Mouse (Mus musculus): ENCODE results near the gene Gm21954.

Gene Gm21954

DNA sequence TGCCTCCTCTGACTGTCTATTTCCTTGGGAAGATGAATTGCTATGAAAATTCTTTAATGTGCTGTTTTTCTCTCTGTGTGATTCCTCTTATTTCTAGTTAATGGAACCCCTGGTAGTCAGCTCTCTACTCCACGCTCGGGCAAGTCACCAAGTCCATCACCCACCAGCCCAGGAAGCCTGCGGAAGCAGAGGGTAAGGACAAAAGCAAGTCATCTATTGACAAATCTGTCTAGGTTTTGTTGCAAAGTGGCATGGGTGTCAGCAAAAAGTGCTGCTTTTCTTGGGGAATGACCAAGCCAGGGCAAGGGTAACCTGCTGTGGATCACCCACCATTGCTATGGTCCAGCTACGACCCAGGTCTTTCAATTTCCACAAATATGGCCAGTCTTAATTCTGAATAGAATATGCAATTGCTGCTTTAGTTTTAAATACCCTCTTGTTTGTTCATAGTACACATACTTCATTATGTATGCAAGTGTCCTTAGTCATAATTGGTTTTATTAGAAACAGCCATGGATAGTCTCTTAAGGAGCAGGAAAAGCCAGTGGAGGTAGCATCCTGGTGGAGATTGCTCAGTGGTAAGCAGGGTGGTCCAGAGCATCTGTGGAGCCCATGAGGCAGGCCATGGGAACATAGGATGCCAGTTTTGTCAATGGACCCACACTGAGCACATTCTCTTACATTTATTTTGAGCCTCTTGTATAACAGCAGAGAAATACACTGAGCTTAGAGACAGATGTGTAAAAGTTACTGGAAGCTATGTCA lies 8.9 kb downstream of the Gm21954 start:
- DNase-seq (ENCODE audit: low read depth, low spot score), result no peak

DNA sequence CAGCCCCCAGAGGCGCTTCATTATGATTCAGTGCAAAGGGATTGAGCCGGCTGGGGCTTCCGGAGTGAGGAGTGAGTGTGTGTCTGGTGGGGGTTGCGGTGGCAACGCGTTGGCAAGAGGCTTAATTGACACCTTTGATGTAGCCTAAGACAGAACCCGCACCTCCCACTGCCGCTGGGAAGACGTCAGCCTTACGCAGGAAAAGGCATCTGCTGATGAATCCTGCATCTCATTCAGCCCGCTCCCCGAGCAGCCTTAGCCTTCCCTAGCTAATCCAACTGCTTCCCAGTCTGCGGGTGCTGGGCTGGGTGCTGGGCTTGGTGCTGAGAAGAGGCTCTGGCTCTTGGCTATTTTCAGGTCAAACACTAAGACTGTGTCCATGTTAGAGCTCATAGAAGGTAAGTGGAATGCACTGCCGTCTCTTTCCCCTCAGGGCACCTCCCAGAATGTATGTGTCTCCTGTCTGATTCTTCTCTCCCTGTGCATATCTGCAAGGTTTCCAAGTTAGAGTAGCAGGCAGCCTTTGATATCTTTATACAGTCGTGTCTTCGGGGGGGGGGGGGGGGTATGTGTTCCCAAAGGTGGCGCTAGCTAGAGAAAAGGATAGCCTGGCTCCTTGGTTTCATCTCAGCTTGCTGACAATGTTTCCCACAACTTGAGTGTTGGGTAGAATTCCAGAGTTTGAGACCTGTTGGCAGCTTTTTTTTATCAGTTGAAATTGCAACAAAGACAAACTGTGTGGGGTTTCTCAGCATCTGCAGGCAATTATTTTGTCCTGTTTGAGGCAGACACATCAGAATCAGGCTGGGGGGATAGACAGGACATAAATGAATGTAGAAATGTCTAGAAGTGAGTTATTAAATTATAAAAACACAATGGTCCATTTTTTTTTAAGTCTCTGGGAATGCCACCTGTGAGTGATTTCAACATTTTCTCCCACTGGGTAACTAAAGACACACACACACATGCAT lies 10.0 kb downstream of the Gm21954 start:
- no peak for DNase-seq (ENCODE audit: low read depth, low spot score)

GRCm38 (mm10) chr3:55461092-55461491 lies 10.9 kb downstream of the Gm21954 start:
- DNase-seq (ENCODE audit: low read depth, low spot score), result no peak

GRCm38 (mm10) chr3:55452464-55452863 lies 19.5 kb downstream of the Gm21954 start:
- no peak for DNase-seq (ENCODE audit: low read depth, low spot score)

DNA sequence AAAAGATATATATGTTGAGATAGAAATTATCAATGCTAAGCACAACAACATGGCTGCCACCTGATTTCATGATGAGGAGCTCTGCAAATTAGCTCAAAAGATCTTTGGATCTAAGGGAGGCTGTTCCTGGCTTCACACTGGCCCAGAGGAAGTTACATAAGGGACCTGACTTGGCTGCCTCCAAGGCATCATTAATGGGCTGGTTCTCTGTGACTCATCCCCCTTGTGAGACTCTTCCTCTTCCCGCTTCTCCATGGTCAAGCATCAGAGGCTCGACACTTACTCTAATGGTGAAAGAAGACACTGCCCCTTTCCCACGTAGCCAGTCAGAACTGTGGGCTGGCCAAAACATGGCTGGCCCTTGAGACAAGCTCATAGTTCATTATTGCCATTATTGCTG lies 20.1 kb downstream of the Gm21954 start:
- no peak for DNase-seq (ENCODE audit: low read depth, low spot score)

- no peak for DNase-seq (ENCODE audit: low read depth, low spot score)
These were observed 21.0 kb downstream of the Gm21954 start for GRCm38 (mm10) chr3:55451035-55451434.

GRCm38 (mm10) chr3:55449148-55449547 lies 22.9 kb downstream of the Gm21954 start:
- DNase-seq (ENCODE audit: low read depth, low spot score), result no peak

DNA sequence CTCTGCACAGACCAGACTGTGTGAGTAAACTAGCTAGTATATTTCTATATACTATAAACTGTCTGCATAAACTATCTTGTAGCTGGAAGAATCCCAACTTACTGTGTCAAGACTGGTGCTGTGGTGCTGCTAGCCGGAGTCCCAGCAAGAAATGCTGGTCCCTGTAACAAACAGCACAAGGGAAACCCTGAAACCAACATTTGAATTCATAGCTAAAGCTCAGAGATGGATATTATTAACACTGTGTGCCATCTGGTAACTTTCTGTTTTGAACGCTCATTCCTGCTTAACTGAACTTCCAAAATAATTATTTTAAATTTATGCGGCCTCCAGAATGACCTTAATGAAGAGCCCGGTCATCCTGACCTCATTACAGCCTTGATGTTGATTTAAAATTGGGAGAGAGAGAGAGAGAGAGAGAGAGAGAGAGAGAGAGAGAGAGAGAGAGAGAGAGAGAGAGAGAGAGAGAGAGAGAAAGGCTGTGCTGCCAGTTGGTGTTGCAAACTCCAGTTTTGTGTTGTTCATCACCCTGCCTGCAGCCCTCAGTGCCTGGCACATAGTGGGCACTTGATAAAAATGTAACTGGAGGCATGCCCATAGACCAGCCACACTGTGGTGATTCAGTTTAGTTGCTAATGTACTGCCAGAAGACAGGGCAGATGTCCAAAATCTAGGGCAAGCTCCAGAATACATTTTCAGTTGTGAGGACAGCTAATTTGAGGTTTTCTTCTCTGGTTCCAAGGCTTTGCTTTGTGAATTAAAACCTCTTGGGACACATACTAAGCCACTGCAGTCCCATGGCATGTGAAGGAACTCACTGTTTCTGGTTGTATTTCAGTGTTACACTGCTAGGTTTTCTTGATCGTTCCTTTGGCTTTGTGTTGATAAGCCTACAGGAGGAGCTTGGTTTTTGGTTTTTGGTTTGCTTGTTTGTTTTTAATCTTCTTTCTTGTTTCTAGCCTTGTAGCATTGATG lies 24.2 kb downstream of the Gm21954 start:
- DNase-seq (ENCODE audit: low read depth, low spot score), result no peak

DNA sequence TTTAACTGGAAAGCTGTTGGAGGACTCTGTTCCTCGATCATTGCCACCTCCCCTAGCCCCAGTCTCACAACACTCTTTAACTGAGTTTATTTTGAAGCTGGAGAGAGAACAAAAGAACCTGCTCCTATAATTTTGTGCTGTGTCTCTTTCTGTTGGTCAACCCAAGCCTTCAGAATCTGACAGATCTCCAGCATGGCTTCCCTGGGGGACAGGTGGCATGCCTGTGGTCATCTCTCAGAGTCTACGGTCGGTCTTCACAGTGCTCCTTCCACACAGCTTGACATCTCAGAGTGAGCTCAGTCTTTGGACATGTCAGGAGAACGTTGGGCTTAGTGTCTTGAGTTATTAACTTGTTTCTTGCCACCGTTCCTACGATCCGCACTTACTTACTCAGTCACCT lies 25.3 kb downstream of the Gm21954 start:
- no peak for DNase-seq (ENCODE audit: low read depth, low spot score)

- no peak for DNase-seq (ENCODE audit: low read depth, low spot score)
These were observed 28.3 kb downstream of the Gm21954 start for GRCm38 (mm10) chr3:55443725-55444124.

- DNase-seq (ENCODE audit: low read depth, low spot score), result no peak
These were observed 28.7 kb downstream of the Gm21954 start for GRCm38 (mm10) chr3:55443271-55443670.

DNA sequence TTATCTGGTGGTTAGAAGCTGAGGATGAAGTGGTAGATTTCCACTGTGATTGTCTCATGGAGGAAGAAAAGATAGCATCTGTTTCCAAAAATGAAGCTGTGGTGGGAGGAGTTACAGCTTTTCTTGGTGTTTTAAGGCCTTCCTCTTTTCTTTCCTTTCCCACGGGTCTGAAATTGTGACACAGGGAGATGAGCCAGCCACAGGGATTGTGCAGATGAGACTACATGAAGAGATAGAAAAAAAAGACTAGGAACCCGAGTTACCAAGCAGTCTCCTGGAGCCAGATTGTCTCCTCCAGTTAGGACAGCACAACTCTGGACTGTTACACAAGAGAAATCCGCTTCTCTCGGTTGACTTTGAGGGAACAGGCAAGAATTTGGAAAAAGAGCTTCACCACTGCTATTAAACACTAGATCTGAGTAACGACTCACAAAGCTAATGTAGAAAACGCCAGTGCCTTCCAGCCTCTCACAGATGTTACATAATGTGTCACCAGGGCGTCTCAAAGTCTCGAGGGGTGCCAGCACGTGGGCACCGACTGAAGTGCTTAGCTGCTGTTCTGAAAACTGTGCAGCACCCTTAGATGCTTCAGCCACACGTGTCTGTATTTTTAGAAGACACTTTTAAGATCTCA lies 29.9 kb downstream of the Gm21954 start:
- DNase-seq (ENCODE audit: low read depth, low spot score), result no peak

DNA sequence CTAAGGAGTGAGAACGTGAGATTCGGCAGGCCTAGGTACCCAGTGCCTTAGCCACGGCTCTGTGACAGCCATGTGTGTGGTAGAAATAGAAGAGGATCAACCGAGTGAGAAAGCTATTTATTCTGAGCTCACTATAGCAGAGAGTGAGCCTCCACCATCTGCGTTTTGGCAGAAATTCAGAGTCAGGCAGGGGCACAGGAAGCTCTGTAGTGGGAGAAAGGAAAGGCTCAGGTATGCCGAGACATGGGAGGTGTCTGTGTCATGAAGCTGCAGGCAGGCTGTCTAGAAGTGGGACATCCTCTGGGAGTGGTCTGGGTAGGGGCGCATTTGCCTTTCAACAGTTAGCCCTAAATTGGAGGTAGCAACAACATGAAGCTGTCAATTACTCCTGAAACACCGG lies 31.7 kb downstream of the Gm21954 start:
- no peak for DNase-seq (ENCODE audit: low read depth, low spot score)

DNA sequence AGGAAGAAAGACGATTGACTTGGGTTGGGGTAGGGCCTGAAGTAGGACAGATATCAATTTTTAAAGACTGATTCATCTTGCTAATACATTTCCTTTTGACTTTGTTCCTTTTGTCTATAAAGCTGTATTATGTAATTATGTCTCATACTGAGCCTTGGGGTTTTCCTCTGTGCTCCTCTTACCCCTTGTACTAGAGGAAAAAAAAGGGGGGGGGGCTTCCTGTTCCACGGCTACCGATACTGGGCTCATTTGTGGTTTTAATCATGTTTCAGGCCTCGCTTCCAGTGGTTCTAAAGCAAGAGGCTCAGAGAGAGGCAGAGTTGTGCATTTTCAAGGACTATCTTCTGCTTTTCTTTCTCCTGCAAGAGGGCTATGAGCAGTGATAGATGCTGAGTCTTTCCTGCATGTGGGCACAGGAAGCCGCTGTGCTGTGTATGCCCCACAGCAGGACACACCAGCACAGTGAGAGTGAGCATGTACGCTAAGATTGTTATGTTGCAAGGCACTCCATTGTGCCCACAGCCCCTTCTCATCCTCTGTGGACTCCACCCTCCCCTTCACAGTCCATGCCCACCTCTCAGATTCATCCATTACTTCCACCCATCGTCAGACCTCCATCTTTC lies 33.1 kb downstream of the Gm21954 start:
- DNase-seq (ENCODE audit: low read depth, low spot score), result no peak

DNA sequence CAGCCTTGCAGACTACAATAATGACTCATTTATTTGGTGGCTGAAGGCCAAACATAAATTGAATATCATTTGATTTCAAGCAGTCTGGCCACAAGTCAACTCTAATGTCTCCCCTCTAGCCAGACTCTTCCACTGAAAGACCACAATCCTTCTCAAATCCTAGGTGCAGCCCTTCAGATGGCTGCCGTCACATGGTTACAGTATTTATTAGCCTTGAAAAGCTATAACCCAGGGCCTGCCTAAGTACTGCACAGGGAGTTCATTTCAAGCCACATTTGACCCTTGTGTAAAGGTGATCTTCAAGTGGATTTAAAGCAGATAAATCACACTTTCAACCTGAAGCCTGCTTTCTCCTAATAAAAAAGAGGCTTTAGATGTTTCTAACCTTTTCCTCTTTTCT lies 37.7 kb downstream of the Gm21954 start:
- DNase-seq (ENCODE audit: low read depth, low spot score), result no peak

DNA sequence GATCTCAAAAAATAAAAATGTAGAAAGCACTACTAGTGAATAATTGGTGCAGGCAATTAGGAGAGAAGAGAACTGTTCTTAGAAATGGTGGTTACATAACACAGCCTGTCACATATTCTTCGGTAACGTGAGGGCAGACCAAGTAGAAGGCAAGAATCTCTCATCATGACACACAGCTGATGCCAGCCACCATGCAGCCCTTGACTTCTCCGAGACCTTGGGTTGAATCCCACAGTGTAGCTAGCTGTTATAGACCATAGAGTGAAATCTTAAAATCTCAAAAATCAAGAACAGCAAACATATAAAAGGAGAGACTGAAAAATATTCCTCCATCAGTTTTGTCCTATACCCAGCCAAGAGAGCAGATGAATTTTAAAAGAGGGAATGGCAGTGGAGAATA lies 40.8 kb downstream of the Gm21954 start:
- no peak for DNase-seq (ENCODE audit: low read depth, low spot score)

DNA sequence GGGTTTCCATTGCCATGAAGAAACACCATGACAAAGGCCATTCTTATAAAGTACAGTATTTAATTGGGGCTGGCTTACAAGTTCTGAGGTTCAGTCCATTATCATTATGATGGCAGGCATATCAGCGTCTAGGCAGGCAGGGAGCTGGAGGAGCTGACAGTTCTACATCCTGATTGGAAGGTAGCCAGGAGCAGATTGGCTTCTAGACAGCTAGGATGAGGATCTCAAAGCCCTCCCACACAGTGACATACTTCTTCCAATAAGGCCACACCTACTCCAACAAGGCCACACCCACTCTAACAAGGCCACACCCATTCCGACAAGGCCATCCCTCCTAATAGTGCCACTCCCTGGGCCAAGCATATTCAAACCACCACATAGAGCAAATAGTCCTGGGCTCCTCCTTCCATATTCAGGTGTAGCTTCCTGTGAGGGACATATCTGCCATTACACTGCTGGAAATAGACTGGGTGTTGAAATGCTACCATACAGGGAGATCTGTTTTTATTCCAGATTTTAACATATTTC lies 41.9 kb downstream of the Gm21954 start:
- no peak for DNase-seq (ENCODE audit: low read depth, low spot score)

DNA sequence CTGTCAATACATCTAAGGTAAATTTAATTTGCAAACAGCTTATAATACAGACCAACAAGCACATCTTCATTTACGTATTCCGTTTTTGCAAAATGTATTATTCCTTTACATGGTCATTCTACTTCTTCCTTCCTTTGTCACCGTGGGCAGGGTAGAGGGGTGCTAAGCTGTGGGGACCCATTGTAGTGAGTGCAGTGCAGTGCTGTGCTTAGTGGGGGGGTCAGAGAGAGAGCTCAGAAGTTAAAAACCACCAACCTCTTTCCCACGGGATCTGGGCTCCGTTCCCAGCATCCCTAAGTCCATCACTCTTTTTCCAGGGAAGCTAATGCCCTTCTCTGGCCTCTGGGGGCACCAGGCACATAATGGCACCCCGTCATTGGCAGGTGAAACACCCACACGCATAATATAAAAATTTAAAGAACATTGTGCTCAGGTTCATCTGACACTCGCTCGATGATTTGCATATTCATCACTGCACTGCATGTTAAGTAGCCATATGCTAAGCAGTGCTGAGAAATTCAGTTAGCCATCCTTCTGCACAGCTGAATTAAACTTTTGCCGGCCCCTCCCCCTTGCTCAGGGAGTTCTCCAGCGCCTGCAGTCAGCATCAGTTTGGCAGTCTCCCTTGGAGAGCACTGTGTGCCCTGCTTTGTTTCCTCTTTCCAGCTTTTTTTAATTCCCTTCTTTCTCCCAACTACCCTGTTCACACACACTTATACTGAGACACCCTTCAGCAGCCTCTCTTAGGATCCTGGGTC lies 48.2 kb downstream of the Gm21954 start:
- DNase-seq (ENCODE audit: low read depth, low spot score), result no peak

- no peak for DNase-seq (ENCODE audit: low read depth, low spot score)
These were observed 51.5 kb downstream of the Gm21954 start for GRCm38 (mm10) chr3:55420436-55421083.

Measured in c-Kit-negative CD71-positive TER-119-positive erythroid progenitor cells, embryonic 14.5 days (primary cell).